Mouse (Mus musculus) adrenal gland, adult (tissue): ENCODE measurements around the gene Rap1gap.

ENCODE experiments used
- DNase-seq, 2 experiments: peaks; one replicate each; pipeline ENCODE4 v3.0.0; 2022 to 2023; ENCODE audit warnings: low spot score in 1 of 2; ENCODE audit not compliant: inconsistent age in 2 of 2

Gene Rap1gap

GRCm38 (mm10) chr4:137739151-137739923 lies 74.8 kb downstream of the Rap1gap start:
- peak; percentile 31 to 66 for DNase-seq

DNA sequence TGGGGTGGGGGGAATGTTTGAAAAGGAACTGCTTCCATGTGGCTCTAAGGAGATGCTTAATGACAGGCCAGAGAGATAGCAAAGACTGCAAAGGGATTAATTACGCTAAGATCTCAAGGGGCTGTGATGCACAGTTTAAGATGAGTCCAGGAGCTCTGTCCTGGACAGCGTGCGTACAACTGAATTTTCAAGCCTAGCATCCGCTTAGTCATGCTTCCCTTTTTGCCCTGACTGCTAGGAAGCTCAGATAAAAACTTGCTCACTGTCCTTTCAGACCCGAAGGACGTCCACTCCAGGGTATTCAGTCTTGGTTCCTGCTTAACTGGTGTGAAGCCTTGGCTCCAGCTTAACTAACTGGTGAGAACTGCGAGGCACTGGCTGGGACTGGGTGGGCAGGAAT lies 75.8 kb downstream of the Rap1gap start:
- no peak for DNase-seq

DNA sequence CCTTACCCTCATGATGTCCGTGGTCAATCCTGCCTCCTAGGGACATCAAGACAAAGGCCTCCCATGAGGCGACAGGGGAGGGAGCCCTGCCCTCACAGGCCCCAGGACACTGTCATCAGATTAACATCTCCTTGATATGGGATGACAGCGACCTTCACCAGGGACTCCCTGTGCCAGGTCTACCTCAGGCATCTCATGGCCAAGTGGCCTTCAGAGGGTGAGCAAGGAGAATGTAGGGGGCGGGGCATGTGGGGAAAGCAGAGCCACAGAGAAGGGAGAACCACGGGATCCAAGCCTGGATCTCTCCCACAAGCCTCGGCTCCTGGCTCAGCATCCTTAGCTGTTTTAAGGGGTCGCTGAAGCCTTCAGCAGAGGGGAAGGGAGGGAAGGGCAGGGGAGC lies 79.3 kb downstream of the Rap1gap start:
- DNase-seq = peak; percentile 88 to 92

- DNase-seq = peak; percentile 50 to 71
Measured at GRCm38 (mm10) chr4:137744433-137744918, 80.0 kb downstream of the Rap1gap start.

- peak in 1 of 2 experiments; percentile 44 for DNase-seq
Measured at GRCm38 (mm10) chr4:137747091-137747490, 82.6 kb downstream of the Rap1gap start.

- DNase-seq = no peak
Measured at GRCm38 (mm10) chr4:137747590-137747989, 83.1 kb downstream of the Rap1gap start.

DNA sequence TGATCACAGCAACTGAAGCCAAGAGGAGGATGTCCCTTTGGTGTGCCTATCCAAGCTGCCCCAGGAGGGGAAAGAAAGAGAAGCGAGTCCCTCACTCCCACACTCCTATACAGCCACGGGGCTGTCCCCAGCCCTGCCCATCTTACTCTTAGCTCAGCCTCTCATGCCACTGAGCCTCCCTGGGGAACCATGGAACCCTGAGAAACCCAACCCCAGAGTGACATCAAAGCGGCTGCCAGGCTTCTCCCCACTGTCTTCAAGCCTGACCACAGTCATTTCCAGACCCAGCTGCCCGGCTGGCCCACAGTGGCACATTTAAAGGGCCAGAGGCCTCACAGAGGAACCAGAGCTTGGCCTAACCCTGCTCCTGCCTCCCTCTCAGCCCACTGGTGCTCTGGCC lies 84.2 kb downstream of the Rap1gap start:
- DNase-seq = no peak

DNA sequence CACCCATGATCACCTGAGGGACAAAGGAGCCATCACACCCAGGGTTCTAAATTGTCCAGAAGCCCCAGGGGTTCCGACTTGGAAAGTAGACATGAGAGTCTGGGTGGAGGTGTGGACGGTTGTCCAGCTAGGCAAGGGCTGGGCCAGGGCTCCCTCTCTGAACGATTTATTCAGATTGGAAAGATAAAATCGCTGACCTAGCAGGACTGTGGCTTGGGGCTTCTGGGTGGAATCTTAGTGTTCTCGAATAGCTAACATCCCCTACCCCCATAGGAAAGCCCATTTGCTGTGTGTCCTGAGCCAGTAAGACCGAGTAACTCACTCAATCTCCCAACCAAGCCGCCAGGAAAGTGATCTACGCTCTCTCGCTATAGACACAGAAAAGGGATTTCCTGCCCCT lies 85.2 kb downstream of the Rap1gap start:
- no peak for DNase-seq

- no peak for DNase-seq
Measured at GRCm38 (mm10) chr4:137750121-137750520, 85.6 kb downstream of the Rap1gap start.

DNA sequence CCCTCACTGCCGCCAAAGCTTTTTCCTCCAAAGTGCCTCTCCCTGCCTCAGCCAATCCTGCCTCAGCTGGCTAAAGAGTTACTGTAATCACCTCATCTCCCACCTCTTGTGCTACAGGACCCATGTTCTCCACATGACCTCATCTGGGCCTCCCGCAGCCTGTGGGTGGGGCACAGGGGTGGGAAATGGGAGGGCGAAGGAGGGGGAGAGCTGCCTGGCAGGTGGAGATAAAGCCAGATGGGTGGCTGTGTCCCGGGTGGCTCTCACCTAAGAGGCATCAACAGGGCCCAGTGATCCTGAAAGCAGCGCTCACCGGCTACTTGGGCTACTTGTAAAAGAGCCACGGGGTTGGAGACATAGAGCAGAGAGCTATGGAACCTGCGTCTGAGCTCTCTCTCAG lies 86.8 kb downstream of the Rap1gap start:
- no peak for DNase-seq

GRCm38 (mm10) chr4:137751717-137752116 lies 87.2 kb downstream of the Rap1gap start:
- peak; percentile 71 to 77 for DNase-seq

- peak; percentile 63 to 67 for DNase-seq
Measured at GRCm38 (mm10) chr4:137752471-137752870, 87.9 kb downstream of the Rap1gap start.

DNA sequence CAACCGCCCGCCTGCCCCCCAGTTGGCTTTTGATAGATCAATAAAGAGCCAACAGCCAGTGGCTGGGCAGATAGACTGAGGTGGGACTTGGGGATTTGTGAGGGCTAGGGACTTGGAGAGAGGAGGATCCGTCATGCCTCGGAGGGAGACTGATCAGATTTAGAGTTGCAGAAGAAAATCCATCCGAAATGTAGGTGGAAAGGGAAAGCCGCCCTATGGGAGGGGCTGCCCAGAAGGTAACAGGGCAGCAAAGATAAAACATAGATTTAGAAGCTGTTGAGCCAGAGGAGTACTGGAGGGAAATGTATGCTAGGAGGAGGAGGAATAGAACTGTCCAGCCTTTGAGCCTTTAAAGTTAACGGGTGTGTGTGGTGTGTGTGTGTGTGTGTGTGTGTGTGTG lies 88.7 kb downstream of the Rap1gap start:
- no peak for DNase-seq

GRCm38 (mm10) chr4:137754446-137754845 lies 89.9 kb downstream of the Rap1gap start:
- DNase-seq = no peak

- DNase-seq = no peak
Measured at GRCm38 (mm10) chr4:137762886-137763285, 98.4 kb downstream of the Rap1gap start.

DNA sequence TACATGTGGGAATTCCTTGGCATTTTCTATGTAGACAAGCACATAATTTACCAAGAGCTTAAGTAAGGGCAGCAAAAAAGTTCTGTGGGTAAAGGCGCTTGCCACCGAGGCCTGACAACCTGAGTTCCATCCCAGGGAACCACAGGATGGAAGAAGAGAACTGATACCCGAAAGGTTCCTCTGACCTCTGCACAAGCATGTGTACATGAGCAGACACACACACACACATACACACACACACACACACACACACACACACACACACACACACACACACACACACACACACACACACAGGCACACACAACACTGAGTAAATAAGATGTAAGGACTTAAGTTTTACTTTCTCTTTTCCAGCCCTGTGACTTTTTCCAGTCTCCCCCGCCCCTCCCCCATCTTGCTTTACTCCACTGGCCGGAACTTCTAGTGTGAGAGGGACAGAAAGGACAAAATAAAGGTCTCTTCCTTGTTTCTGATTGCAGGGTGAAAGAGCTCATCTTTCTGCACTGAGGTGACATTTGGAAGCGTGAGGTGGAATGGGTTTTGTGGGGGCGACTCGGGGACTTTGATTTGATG lies 99.5 kb downstream of the Rap1gap start:
- peak in 1 of 2 experiments; percentile 73 for DNase-seq

DNA sequence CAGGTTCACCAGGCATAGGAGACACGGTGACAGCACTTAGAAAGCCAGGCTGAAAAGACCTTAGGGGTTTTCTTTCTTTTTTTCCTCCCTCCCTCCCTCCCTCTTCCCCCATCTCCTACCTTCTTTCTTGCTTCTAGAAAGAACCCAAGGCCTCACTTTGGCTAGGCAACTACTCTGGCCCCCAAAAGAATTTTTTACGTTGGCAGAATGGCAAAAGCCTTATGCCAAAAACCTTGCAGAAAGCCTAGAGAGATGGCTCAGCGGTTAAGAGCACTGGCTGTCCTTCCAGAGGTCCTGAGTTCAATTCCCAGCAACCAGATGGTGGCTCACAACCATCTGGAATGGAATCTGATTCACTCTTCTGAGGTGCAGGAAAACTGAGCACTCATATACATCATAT lies 100.1 kb downstream of the Rap1gap start:
- DNase-seq = no peak

- DNase-seq = peak; percentile 84 to 92
Measured at GRCm38 (mm10) chr4:137765554-137765971, 101.0 kb downstream of the Rap1gap start.

- DNase-seq = no peak
Measured at GRCm38 (mm10) chr4:137766365-137766764, 101.8 kb downstream of the Rap1gap start.

DNA sequence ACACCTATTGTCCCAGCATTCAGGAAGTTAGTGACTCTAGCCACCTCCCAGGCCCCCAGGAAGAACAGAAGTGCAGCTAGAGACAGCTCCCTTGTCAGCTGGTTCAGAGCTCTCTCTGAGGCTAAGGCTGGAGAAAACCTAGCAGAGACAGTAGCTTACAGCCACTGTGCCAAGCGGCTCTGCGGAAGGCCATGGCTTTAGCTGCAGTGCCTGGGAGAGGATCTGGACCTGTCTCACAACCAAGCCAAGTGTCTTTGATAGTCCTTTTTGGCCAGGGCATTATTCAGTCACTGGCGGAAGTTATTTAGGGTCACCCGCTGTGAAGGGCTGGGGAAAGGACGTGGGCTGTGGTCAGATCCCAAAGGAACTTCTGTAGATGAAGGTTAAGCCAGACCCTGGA lies 103.9 kb downstream of the Rap1gap start:
- no peak for DNase-seq

- peak in 1 of 2 experiments; percentile 51 for DNase-seq
Measured at GRCm38 (mm10) chr4:137768831-137769230, 104.3 kb downstream of the Rap1gap start.

DNA sequence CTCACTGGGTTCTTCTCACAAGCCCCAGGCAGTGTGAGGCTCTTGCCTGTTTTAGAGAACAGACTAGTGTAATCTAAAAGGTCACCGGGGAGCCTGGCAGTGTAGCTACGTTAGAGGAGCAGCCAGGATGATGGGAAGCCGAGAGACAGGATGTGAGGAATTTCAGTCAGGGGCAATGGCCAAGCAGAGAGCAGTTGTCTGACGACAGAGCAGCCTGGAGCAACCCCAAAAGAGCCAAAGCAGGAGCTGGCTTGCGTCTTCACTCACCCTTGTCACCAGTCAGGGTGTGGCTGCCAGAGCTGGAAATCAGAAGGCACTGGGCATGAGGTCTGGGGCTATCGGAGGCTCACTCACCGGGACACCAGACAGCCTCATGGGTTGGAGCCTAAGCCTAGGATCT lies 105.1 kb downstream of the Rap1gap start:
- peak in 1 of 2 experiments; percentile 53 for DNase-seq
